Mouse (Mus musculus): ENCODE measurements at regions not wholly inside any gene's neighbourhood (a gene's known extent, or its start where the extent isn't known, plus 50 kb on each side); places are given as distances from the start of the nearest gene placed in this dataset.

- TF ChIP-seq CTCF (IDR thresholded peaks at IDR 0.05; ENCODE audit: control insufficient read depth, insufficient read depth, insufficient read length) (no peak), MYOG (IDR thresholded peaks at IDR 0.05; ENCODE audit: control insufficient read depth, extremely low read depth, insufficient read length) (no peak), USF1 (IDR thresholded peaks at IDR 0.05; ENCODE audit: low read depth) (no peak)
Measured at GRCm38 (mm10) chr6:101525129-101525528, 147.4 kb upstream of the Pdzrn3 start.
